Mouse (Mus musculus) forebrain, postnatal 0 days (tissue): Measurements from ENCODE around the gene BC016579. TPM values are rescaled to one million over a fixed set of nuclear protein-coding genes. Genes with fewer than 3 reads are reported as not detected.

Experiments used
- ATAC-seq: fragments of 200-750 bp; cut with Nextera tagmentation; 2 replicates; pipeline ENCODE4 v1.8.0; 2017; ENCODE audit warnings: mild to moderate bottlenecking, moderate library complexity
- DNase-seq: peaks from one replicate; pipeline ENCODE4 v3.0.0-alpha.2; 2015
- H3K27ac ChIP-seq: fragments of 300-500 bp; sonication (generic); 2 replicates; pipeline ENCODE4 v1.5.1; 2014; ENCODE audit warnings: low read depth, mild to moderate bottlenecking, antibody characterized with exemption, low read length, moderate library complexity, mixed read lengths
- H3K27me3 ChIP-seq: fragments of 300-500 bp; sonication (generic); 2 replicates; pipeline ENCODE4 v1.6.1; 2014; ENCODE audit warnings: mild to moderate bottlenecking, low read length, mixed read lengths; ENCODE audit not compliant: insufficient read depth
- H3K36me3 ChIP-seq: fragments of 300-500 bp; sonication (generic); 2 replicates; pipeline ENCODE4 v1.6.1; 2014; ENCODE audit warnings: mild to moderate bottlenecking, moderate library complexity; ENCODE audit not compliant: insufficient read depth
- H3K4me1 ChIP-seq: fragments of 300-500 bp; sonication (generic); 2 replicates; pipeline ENCODE4 v1.6.1; 2014; ENCODE audit warnings: antibody characterized with exemption; ENCODE audit not compliant: insufficient read depth
- H3K4me2 ChIP-seq: fragments of 300-500 bp; sonication (generic); 2 replicates; pipeline ENCODE4 v1.6.1; 2014; ENCODE audit warnings: low read depth, mild to moderate bottlenecking, moderate library complexity
- H3K4me3 ChIP-seq: fragments of 300-500 bp; sonication (generic); 2 replicates; pipeline ENCODE4 v1.5.1; 2014; ENCODE audit warnings: low read depth, low read length, mixed read lengths
- H3K9ac ChIP-seq: fragments of 300-500 bp; sonication (generic); 2 replicates; pipeline ENCODE4 v1.6.1; 2014; ENCODE audit warnings: mild to moderate bottlenecking
- H3K9me3 ChIP-seq: fragments of 300-500 bp; sonication (generic); 2 replicates; pipeline ENCODE4 v1.6.1; 2016; ENCODE audit warnings: low read length
- CTCF ChIP-seq: sonication (generic); IDR thresholded peaks from 2 replicates; pipeline ENCODE4 v1.5.1; 2016; ENCODE audit warnings: antibody characterized with exemption, control low read depth, low read depth
- WGBS: fragments of 180-500 bp; shearing (Covaris S2); extraction: QIAGEN DNeasy Blood & Tissue Kit; methylation state at CpG from one replicate; pipeline ENCODE4 v1.1.7; 2014; 5-methylcytosine and 5-hydroxymethylcytosine counted together
- polyA plus RNA-seq: library from polyadenylated mRNA; unstranded; fragments of >200 nt; fragmentation: Nextera tagmentation; extraction: Ambion mirVana; gene quantifications from 2 replicates; pipeline ENCODE4 v1.2.1, GENCODE M21; 2015
- total RNA-seq: library from RNA; depleted of rRNA; stranded (reverse); fragments of >200 nt; gene quantifications from 2 replicates; pipeline ENCODE4 v1.2.3, GENCODE M21; 2014

Gene BC016579
- total and polyA plus RNA-seq, 2 experiments from 2014 or later = not detected

DNA sequence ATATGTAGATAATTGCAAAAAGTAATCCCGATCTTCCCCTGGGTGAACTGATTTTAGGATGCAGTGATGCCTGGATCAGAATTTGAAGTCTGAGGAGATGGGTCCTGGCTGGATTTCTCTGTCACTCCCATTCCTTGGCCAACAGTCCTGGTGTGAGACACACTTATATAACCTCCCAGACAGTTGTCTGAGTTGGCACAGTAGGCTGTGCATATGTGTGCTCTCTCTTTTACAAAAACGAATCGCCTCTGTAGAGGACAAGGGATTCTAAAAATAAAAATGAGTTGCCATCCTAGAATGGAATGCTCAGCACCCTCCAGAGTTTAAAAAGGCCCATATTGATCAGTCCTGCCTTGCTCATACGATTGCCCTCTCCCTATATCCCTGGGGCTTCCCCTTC is 5.7 kb upstream of the BC016579 start:
- H3K4me2 ChIP-seq = no peak overlapping the region
- H3K36me3 ChIP-seq = no peaks in the 10 kb centered on the region
- DNase-seq (peak; percentile 32), ATAC-seq (peak; percentile 79)
- H3K9me3 ChIP-seq = no peaks in the 10 kb centered on the region
- 71% methylated on average over 4 of the region's 4 CpGs for WGBS
- H3K9ac ChIP-seq = no peak overlapping the region
- no peak for TF ChIP-seq CTCF
- no peak overlapping the region for H3K27ac ChIP-seq
- H3K4me1 ChIP-seq = no peaks in the 10 kb centered on the region
- no peaks in the 10 kb centered on the region; the same call in 1 of the 2 replicates for H3K27me3 ChIP-seq
- no peak overlapping the region for H3K4me3 ChIP-seq

DNA sequence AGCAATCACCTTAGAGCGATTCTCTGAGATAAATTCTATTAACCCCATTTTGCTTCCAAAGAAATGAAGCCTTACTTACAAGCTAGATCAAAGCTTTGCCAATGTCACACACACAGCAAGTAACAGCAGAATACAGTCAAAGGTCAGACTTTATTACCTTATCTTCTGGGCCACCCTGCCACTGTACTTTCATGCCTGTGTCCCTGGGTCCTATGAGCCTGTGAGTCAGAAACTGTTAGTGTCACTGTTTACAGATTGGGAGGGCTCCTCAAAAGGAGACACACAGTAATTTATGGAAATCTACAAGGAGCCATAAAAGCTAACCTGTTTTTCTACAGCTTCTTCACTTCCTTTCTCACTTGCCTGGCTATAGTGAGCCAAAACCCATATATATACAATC is 4.4 kb upstream of the BC016579 start:
- peaks cover 5% of the 10 kb centered on the region for H3K27me3 ChIP-seq
- no peak for TF ChIP-seq CTCF
- no peak overlapping the region for H3K27ac ChIP-seq
- no peak overlapping the region for H3K4me2 ChIP-seq
- H3K9ac ChIP-seq = no peak overlapping the region
- no peaks in the 10 kb centered on the region for H3K9me3 ChIP-seq
- no peak overlapping the region for H3K4me3 ChIP-seq
- DNase-seq (no peak), ATAC-seq (no peak)
- no peaks in the 10 kb centered on the region for H3K36me3 ChIP-seq
- 89% methylated on average over 1 of the region's 1 CpGs for WGBS
- H3K4me1 ChIP-seq = no peaks in the 10 kb centered on the region

- no peak for TF ChIP-seq CTCF
- Histone ChIP-seq H3K9ac (no peak overlapping the region), H3K9me3 (no peaks in the 10 kb centered on the region), H3K27ac (no peak overlapping the region), H3K27me3 (peaks cover 8% of the 10 kb centered on the region), H3K4me1 (no peaks in the 10 kb centered on the region), H3K4me2 (no peak overlapping the region), H3K4me3 (no peak overlapping the region), H3K36me3 (no peaks in the 10 kb centered on the region)
- no peak for ATAC-seq
- no peak for DNase-seq
- WGBS = 91% methylated on average over 12 of the region's 12 CpGs
These were observed 3.8 kb upstream of the BC016579 start for GRCm38 (mm10) chr16:45657574-45658159.

DNA sequence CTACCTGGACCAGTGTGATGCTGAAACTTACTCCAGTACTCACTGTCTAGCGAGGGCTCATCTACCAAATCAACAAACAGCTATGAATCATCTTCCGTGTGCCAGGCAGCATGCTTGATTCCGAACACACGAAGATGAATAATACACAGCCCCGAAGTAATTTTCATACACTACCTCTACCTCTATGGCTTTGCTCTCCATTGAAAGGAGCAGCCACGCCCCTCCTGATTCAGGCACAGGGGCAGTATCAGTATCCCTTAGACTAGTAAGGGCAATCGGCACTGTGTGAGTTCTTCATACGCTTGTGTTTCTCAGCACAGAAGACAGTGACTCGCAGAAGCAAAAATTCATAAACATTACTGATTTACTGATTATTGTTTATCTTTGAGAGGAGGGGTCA is 597 bp upstream of the BC016579 start:
- Histone ChIP-seq H3K4me1 (no peaks in the 10 kb centered on the region), H3K27ac (no peak overlapping the region), H3K4me2 (peak overlapping the region; percentile 47; the same call in 1 of the 2 replicates), H3K36me3 (no peaks in the 10 kb centered on the region), H3K9ac (no peak overlapping the region), H3K9me3 (no peaks in the 10 kb centered on the region), H3K4me3 (no peak overlapping the region), H3K27me3 (peaks cover 8% of the 10 kb centered on the region)
- 62% methylated on average over 9 of the region's 9 CpGs for WGBS
- ATAC-seq = no peak
- TF ChIP-seq CTCF = no peak
- no peak for DNase-seq

- H3K9ac ChIP-seq = peak overlapping the region; percentile 18; the same call in 1 of the 2 replicates
- WGBS = 16% methylated on average over 17 of the region's 17 CpGs
- no peaks in the 10 kb centered on the region for H3K36me3 ChIP-seq
- H3K27ac ChIP-seq = no peak overlapping the region
- H3K9me3 ChIP-seq = no peaks in the 10 kb centered on the region
- no peaks in the 10 kb centered on the region for H3K4me1 ChIP-seq
- peaks cover 8% of the 10 kb centered on the region for H3K27me3 ChIP-seq
- TF ChIP-seq CTCF = no peak
- peak overlapping the region; percentile 26 for H3K4me3 ChIP-seq
- peak overlapping the region; percentile 47 for H3K4me2 ChIP-seq
- DNase-seq (no peak), ATAC-seq (no peak)
These were observed 597 bp downstream of the BC016579 start for GRCm38 (mm10) chr16:45653009-45653933.

DNA sequence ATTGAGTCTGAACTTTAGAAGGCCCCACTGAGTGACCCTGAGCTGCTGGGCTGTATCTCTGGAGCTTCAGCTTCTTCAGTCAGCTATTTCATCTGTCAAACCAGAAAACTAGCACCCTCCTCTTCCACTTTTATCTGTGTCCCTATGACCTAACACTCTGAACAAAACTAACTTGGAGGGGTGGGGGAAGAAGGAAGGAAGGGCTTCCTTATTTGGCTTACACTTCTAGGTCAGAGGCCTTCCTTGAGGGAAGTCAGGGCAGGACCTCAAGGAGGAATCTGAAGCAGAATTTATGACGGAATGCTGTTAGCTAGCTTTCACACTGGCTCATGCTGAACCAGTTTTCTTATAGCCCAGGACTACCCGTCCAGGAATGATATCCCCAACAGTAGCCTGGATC is 2.4 kb downstream of the BC016579 start:
- H3K4me3 ChIP-seq = no peak overlapping the region

DNA sequence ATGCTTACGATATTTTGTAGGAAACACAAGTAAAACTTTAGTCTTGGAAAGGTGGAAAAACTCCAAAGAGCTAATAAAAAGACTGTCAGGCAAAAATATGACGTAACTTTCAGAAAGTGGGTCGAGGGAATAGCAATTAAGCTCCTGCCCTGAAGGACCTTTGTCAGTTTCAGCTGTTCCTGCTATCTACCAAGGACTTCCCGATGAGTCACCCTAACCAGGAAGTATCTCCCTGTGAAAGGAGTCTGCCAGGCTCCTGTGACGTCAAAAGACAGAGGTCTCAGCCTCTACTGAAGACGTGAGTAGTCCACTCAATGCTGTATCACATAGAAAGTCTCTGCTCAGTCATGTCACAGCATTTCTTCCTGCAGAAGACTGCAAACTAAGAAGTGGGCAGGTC is 9.5 kb downstream of the BC016579 start:
- Histone ChIP-seq H3K9me3 (no peaks in the 10 kb centered on the region), H3K4me1 (no peaks in the 10 kb centered on the region), H3K27ac (no peak overlapping the region), H3K4me3 (no peak overlapping the region), H3K36me3 (no peaks in the 10 kb centered on the region), H3K9ac (no peak overlapping the region), H3K27me3 (no peaks in the 10 kb centered on the region), H3K4me2 (no peak overlapping the region)
- ATAC-seq (no peak), DNase-seq (no peak)
- WGBS = 83% methylated on average over 6 of the region's 6 CpGs
- TF ChIP-seq CTCF = no peak

More for the DNA sequence above, 2.4 kb downstream of the BC016579 start:
- no peak overlapping the region for H3K4me2 ChIP-seq
- H3K9ac ChIP-seq = no peak overlapping the region
- TF ChIP-seq CTCF = no peak
- H3K4me1 ChIP-seq = no peaks in the 10 kb centered on the region
- DNase-seq (no peak), ATAC-seq (no peak)
- H3K36me3 ChIP-seq = no peaks in the 10 kb centered on the region
- WGBS = 73% methylated on average over 2 of the region's 2 CpGs
- H3K9me3 ChIP-seq = no peaks in the 10 kb centered on the region
- no peak overlapping the region for H3K27ac ChIP-seq
- H3K27me3 ChIP-seq = peaks cover 8% of the 10 kb centered on the region
